Mouse (Mus musculus) lung, postnatal 0 days (tissue): ENCODE measurements at regions not wholly inside any gene's neighbourhood (a gene's known extent, or its start where the extent isn't known, plus 50 kb on each side); places are given as distances from the start of the nearest gene placed in this dataset.

Source experiments
- CTCF ChIP-seq: IDR thresholded peaks from 2 replicates; pipeline ENCODE4 v1.5.1; 2016; ENCODE audit warnings: antibody characterized with exemption, mild to moderate bottlenecking
- EP300 ChIP-seq: IDR thresholded peaks from 2 replicates; pipeline ENCODE4 v1.6.1; 2016; ENCODE audit warnings: antibody characterized with exemption, mild to moderate bottlenecking, control low read depth

- TF ChIP-seq CTCF: no peak
- no peak for TF ChIP-seq EP300
Measured at GRCm38 (mm10) chr2:102967950-102968722, 66.7 kb upstream of the Cd44 start.
